Mouse (Mus musculus): ENCODE results near the gene Gm340.

The Gm340 gene

DNA sequence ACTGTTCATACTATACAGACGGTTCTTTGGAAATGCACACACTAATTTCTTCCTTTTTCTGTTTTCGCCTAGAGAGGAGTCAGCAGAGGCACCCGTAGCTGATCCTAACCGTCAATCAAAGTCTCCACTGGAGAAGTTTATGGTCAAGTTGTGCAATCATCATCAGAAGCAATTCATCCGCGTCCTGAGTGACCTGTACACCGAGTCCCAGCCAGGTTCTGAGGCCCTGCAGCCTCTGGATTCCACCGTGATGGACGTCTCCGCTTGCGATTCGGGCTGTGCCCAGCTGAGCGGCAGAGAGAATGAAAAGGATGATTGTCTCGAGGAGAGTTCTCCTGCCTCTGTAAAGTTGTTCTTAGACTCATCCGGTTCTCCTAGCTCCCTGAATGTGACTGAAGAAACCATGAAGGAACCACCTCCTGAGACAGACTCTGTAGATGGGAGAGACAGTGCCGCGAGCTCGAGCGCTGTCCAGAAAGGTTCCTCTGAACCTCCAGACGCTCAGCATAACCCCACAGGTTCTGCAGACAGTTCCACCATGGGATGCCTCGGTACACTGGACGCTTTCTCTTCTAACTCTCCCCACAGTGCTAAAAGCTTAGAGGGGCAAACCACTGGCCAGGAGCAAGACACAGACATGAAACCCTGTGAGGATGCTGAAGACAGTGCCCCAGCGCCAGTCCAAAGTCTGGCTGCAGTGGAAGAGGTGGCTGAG, at the start of gene Gm340:
TSS of gene Gm340 (plus strand) at position 665 of the 715 bp plus-strand sequence.
- no peak for DNase-seq

DNA sequence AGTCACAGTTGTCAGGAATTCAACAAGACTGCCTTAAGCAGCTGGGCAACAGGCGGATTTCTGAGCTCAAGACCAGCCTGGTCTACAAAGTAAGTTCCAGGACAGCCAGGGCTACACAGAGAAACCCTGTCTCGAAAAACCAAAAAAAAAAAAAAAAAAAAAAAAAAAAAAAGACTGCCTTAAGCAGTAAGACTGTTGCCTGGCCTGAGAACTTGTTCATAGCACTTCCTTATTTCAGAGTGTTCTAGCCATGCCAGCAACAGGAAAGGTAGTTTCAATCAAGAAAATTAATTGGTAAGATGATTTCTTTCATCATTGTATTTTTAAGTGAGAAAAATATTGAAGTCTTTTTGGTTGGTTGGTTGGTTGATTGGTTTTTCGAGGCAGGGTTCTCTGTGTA, 48.1 kb upstream of the Gm340 start:
- DNase-seq, result no peak

DNA sequence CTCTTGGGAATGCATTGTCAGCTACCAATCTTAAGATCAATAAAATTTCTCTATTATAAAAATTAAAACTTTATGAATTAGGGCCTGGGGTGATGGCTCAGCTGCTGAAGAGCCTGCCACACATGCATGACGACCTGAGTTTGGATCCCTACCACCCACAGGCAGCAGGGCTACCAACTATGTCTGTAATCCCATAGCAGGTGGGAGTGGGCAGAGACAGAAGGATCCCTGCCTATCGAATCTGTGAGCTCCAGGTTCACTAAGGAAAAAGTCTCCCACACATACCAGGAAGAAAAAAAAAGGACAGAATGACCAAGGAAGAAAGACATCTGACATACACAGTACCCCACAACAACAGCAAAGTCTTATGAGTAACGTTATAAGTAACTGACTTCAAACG, 25.2 kb upstream of the Gm340 start:
- no peak for DNase-seq

DNA sequence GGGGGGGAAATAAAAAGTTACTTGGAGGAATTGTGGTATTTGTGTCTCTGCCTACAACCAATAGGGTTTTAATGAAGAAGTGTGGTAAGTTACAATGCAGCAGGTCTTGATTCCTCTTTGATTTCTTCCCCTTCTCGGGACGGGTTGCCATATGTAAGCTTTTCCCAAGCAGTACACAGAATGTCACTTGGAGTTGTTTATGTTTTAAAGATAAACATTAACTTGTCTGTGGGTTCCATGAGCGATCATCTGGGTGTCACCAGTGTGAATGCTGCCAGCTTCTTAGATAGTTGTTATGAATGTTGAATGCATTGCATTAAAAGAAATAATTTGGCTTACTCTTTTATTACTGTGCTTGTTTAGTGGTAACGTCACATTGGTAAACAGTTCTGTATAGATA, 24.7 kb upstream of the Gm340 start:
- DNase-seq, result no peak

DNA sequence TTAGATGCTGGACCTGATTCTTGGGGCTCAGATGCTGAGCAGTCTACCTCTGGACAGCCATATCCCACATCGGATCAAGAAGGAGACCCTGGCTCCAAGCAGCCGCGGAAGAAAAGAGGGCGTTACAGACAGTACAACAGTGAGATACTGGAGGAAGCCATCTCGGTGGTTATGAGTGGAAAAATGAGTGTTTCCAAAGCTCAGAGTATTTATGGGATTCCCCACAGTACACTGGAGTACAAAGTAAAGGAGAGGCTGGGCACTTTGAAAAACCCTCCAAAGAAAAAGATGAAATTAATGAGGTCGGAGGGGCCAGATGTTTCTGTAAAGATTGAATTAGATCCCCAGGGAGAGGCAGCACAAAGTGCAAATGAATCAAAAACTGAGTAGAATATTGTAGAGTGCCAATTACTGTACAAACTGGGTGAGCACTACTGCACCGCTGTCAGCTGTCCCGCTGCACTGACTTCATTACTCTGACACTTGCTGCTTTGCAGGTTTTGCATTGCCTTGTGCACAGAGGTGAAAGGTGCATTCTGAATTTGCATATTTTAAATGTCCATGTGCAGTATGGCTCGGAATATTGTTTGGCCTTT, 23.2 kb upstream of the Gm340 start:
- no peak for DNase-seq

DNA sequence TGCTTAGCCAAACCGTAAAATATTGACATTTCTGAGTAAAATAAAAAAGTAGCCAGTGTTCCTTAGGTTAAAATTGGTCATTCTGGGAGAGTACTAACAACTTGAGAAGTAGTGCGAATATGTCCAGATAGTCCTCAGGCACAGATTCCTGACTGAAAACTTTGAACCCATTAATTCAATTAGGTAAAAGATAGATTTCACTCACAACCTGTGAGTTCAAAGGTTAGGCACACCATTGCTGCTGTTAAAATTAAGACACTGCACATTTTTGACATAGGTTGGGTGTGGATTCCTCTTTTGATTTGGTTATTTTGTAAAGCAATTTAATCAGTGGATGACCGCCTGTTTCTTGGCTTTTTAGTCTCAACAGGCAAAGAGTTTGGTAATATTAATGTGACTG, 21.3 kb upstream of the Gm340 start:
- no peak for DNase-seq

DNA sequence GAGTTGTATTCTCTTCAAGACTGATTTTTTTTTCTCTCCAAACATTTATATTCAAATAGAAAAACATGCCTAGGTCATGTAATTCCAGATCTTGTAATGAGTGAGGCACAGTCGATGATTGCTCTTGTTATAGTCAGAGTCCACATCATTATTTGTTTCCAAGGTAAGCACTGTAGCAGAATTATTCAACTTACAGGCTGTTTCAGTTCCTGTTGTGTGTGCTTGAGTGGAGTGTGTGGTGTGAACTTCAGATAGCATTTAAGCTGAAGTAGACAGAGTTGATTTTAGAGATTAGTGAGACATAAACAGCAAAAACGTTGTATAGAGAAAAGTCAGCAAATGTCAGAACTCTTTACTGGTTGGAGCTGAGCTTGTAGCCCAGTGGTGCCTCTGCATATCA, 13.4 kb upstream of the Gm340 start:
- DNase-seq, result no peak

DNA sequence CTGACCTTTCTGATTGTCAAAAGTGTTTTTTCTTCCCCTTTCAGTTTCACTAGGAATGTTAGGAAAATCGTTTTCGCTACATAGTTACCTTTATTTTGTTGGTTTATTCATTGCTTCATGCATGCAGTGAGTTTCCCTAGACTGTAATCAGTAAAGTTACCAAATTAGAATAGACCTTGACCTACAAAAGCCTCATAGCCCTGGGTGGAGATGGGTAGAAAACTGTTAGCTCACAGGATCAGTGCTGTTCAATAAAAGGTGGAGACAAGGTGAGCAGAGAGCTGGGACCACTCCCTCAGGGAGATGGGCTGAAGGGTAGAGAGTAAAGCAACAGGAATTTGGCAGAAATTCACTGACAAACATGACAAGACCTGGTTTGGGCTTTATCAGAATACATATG, 8.5 kb upstream of the Gm340 start:
- no peak for DNase-seq

DNA sequence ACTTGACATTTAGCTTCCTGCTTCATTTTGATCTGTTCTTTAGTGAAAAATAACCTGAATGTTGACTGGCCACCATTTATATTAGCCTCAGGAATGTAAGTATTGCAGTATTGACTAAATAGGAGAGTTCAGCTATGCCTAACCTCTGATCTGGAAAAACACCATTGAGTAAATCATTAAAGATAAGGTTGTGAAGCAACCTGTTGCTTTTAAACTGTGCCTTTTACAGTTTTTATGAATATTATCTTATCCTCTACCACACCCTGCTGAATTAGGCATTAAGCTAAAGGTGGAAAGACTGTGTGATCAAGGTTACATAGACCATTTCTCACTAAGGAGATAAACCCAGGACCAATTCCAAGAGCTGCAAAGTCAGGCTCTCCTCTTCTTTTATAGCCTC, 4.6 kb upstream of the Gm340 start:
- no peak for DNase-seq

DNA sequence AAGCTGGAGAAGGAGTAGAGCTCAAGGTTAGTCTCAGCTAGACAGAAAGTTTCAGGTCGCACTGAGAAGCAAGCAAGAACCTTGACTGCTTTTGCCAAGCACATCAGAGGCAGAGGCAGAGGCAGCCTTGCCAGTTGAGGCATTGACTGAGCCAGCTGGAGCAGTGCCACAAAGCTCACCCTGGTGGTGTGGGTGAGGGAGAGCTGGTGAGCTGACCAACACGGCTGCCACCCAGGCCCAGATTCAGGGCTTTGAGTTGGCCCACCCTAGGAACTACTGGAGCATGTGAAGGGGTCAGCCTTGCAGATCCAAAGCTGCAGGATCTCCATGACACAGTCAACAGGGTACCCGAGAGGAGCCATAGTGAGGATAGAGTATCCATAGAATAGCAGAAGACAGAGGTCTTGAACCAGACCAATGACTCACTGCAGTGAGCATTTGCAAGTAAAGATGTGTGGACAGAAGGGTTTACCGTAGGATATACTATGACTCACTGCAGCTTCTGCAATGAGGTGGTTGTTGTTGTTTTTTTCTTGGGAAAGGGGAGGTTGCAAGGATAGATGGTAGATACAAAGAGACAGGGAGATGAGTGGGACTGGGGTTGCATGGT, 2.8 kb upstream of the Gm340 start:
- no peak for DNase-seq

DNA sequence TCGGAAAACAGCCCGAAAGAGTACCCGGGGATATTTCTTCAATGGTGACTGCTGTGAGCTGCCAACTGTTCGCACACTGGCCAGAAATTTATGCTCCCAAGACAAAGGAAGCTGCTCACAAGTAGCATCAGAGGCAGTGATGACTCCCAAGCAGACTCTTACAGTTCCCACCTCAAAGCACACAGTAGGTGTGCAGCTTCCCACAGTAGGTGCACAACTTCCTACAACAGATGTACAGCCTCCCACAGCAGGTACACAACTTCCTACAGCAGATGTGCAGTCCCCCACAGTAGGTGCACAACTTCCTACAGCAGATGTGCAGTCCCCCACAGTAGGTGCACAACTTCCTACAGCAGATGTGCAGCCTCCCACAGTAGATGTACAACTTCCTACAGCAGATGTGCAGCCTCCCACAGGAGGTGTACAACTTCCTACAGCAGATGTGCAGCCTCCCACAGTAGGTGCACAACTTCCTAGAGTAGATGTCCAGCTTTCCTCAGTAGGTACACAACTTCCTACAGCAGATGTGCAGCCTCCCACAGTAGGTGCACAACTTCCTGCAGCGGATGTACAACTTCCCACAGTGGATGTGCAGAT, 846 bp downstream of the Gm340 start:
- DNase-seq, result no peak

DNA sequence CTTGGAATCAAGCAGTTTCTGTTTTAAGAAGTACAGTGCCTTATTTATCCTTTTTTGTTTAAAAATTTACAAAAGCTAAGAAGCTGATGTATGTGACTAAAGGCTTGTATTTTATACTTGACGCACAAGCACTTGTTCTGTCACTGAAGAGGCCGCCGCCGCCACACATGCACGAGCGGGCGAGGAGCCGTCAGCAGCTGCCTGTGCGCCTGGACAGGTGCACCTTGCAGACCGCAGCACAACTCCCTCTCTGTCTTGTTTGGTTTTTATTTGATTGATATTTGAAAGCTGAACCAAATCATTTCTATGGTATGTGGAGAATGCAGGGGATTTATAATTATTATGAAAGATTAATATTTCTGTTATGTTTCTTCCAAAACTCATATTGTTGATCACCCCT, 4.6 kb downstream of the Gm340 start:
- no peak for DNase-seq

DNA sequence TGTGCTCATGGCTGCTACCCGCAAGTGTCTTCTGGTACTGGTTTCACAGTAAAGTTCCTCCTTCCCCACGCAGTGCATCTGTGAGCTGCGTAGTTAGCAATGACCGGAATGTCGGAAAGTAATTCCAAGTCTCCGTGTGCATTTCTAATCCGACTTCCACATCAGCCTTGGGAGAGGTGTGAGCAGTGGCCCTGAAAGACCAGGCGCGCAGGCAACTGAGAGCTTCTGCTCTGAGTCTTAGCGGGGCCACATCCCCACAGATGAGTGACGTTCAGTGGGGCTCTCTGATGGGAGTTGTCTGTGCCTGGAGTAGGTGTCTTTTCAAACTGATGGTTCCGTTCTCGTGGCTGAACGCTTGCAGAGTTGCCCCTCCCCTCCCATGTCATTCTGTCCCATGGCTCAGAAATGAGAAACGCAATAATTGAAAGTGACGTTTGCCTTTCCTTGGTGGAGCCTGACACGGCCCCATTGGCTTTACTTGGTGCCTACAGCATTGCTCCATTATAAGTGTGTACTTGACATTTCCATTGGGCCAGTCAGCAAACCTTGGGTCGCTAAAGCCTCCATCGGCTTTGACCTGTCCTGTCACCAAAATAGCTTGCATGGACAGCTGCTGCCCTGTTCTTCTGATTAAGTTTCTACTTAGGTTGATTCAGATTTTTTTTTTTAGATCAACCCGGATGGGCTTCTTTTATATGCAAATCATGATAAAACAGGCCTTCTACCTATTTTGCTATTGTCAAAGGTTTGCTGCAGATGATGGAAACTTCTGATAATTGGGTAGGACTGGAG, 5.5 kb downstream of the Gm340 start:
- no peak for DNase-seq

DNA sequence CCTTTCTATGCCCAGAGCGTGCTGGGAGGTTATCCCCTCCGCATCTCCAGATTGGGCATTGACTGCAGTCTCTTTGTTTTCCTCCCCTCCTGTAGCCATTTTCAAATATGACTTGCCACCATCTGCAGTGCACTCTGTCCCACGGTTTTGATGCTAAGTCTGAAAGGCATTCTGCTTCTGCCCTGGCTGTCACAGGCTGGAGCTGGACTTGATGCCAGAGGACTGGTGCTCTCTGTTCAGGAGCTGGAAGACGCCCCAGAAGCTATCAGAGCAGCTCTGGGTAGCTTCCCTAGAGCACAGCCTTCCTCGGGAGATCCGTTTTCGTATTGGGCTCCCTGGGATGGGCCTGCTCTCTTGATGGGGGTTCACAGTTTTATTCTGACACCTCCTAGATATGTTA, 6.9 kb downstream of the Gm340 start:
- no peak for DNase-seq

DNA sequence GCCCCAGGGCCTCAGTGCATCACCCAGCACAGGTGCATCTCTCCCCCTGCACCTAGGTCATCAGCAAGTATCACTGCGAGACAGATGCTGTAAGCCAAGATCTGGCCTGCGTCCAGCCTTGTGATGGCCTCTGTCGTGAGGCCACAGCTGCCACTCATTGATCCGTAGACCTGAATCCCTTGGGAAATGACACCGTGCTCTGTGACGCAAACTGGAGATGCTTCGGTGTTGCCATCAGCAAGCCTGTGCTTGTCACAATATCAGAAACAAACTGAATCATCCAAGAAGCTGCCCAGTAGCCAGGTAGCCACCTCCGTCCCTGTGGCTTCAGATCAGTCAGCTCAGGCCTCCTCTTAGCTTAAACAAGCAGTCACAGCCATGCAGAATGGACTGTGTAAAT, 7.5 kb downstream of the Gm340 start:
- DNase-seq, result no peak

DNA sequence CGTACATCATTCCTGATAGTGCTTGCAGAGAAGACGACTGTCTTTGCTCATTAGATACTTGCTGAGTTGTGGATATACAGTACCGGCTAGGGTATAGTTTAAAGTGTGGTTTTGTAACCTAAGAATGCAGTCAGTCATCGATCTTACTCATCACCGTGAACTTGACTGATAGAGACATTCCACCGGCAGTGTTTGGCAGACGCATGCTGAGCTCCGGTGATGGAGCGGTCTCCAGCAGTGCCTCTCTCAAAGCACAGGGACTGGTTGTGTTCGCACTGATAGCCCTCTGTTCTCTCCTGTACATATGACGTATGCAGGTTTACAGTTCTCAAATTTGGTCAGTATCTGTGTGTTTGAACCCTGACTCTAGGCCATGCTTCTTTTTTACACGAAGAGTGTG, 9.6 kb downstream of the Gm340 start:
- DNase-seq, result no peak

DNA sequence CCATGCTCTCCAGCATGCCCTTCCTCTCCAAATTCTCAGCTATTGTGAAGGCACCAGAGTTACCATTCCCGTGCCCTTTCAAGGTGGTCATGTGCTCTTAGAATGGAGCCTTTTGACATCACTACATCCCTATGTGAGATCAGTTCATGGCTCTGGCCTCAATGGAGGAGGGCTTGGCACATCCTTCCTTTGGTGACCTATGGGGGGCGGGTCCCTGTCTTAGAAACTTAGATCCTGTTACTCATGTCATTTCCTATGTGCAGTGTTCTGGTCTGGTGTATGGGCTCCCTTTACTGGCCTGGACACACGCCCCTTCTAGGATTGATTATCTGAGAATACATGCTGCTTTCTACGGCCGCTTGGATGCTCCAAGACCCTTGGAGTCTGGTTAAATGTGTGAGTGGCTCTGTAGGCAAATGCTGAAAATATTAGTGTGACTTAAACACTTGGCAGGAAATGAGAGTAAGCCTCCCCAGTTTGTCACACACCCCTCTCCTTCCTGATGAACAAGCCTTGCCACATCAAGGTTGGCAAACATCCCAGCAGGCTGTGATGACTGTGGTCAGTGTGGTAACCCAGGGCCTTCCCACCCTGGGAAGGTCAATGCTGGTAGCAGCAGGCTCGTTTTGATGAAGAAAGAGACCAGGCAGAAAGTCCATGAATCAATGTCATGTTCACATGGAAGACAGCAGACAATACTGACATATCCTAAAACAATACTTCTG, 15.2 kb downstream of the Gm340 start:
- DNase-seq, result no peak

DNA sequence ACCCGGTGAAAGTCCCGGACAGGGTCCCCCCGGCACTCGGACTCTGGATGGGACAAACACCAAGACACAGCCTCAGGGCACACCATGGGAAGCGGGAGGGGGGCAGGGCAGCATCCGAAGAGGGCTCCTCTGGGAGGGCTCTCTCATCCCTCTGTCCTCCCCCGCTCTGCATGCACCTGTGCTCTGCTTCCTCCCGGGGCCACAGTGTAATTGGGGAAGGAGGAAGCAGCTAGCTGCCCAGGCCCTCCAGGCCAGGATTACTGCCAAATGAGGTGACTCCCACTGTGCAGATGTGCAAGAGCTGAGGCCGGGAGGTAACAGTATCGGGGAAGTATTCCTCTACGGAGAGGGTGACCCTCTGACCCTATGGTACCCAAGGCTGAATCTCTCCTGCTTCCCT, 18.5 kb downstream of the Gm340 start:
- DNase-seq, result no peak

DNA sequence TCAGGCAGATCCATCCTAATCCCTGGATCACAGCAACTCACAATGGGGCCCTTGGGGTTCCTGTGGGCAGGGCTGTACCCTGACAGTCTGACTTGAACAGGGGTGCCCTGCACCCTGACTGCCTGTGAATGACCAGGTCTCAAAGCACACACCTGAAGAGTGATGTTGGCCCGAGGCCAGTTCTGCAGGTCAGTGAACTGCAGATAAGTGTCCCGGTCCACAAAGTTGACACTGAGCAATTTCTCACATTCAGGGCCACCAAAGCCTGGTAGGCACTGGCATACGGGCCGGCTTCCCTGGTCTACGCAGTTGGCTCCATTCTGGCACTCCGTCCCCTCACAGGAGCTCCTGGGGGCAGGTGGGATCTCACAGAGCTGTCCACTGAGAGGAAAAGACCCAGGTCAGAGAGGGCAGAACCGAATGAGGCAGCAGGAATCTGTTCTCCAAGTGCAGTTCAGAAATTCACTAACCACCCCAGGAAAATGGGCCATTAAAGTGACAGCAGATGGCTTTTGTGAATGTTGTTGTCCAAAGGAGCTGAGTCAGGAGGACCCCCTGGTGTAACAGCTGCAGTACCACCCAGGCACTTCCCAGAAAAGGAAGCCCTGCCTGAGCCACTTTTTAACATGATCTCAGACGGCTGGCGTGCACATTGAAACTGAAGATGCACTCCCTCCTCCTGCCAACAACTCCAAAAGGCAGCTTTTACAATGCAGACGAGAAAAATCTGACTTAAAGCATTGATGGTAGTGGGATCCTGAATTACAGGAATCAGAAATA, 24.2 kb downstream of the Gm340 start:
- no peak for DNase-seq

DNA sequence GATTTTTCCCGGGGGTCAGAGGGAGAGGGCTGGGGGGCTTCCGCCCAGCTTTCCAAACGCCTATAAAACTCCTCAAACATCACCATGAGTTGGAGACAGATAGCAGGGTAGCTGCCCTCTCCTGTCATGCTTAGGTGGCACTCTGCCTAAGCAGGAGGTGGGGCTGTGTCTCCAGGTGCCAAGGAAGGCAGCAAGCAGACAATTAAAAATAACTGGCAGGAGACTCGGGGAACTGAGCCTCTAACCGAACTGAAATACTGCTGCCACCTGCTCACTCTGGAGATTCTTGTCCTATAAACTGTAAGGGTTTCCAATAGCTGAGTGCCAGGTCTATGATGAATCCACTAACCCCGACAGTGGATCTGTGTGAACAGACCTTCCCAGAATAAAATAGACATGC, 29.5 kb downstream of the Gm340 start:
- no peak for DNase-seq

DNA sequence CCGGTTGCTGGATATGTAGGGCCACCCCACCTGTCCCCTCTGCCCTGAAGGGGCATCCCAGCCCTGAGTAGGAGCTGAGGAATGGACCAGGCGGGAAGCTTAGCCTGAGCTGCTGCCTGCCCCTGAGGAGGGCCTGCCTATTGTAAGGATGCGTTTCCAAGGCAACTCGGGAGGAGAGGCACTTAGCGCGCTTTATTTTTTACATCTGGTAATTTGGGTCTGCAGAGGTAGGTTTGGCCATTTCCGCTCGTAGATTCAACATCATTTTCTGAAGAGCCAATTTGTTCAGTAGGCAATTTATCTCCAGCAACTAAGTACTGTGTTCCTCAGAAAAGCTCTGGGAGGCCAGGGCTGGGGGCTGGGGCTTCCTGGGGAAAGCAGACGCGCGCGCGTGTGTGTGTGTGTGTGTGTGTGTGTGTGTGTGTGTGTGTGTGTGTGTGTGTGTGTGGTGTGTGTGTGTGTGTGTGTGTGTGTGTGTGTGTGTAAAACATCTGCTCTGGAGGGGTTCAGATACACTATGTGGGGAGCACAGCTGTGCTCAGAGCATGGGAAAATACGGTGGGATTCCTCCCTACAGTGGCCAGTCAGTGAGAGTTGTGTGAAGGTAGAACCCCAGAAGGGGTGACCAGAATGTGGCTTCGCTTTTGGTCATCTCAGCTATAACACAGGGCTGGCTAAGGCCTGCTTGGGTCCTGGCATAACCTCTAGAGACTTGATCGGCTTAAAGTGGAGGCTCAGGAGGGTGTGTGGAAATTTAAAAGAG, 31.3 kb downstream of the Gm340 start:
- no peak for DNase-seq

All from cerebellum, adult 9-11 months (tissue).